In genomic region chr6:83350172-83350571, GRCm38 (mm10) we compare ENCODE assay signal across 9 mouse cellular contexts. TPM values are rescaled to one million over a fixed set of nuclear protein-coding genes. Genes with fewer than 3 reads are reported as not detected.
DNase-seq lines count a peak whose midpoint lies in the region; ATAC-seq and TF ChIP-seq lines count a peak whose summit lies in the region.
"Had no signal": no experiment of that assay in that cellular context is flagged by ENCODE, and none has a peak within 500 bp of the region (broad histone marks: within the 10 kb centered on the region; RNA-seq: fewer than 3 reads in every experiment).

No protein-coding gene starts in this region.

- no peak for TF ChIP-seq POLR2A in ES-Bruce4 (IDR thresholded peaks at IDR 0.05; ENCODE audit: insufficient read depth, low read length)

- H3K9me3 ChIP-seq in heart, embryonic 12.5 days (replicated peaks): no peaks in the 10 kb centered on the region
- no peaks in the 10 kb centered on the region for H3K9me3 ChIP-seq in ES-Bruce4 (replicated peaks; ENCODE audit: control insufficient read depth, insufficient read depth, low read length, poor library complexity, severe bottlenecking)
- no peaks in the 10 kb centered on the region for H3K9me3 ChIP-seq in forebrain, embryonic 12.5 days
- H3K9me3 ChIP-seq in liver, embryonic 14.5 days (ENCODE audit: control insufficient read depth, low read length): no peaks in the 10 kb centered on the region

- H3K27ac ChIP-seq in heart, embryonic 12.5 days (ENCODE audit: poor library complexity, severe bottlenecking): peak overlapping the region; percentile 65; the same call in 1 of the 2 replicates
- H3K27ac ChIP-seq in ES-Bruce4 (ENCODE audit: insufficient read depth, low read length): no peak overlapping the region
- no peak overlapping the region for H3K27ac ChIP-seq in forebrain, embryonic 12.5 days
- H3K27ac ChIP-seq in liver, embryonic 14.5 days: peak overlapping the region; percentile 95

- peak overlapping the region; percentile 97 for H3K4me3 ChIP-seq in heart, embryonic 12.5 days
- peak overlapping the region; percentile 91 for H3K4me3 ChIP-seq in ES-Bruce4 (ENCODE audit: low read depth, low read length)
- H3K4me3 ChIP-seq in forebrain, embryonic 12.5 days (replicated peaks): peak overlapping the region; percentile 73
- H3K4me3 ChIP-seq in liver, embryonic 14.5 days (ENCODE audit: insufficient read depth in 1 of 2, low read depth in 2 of 2, low read length in 2 of 2): peak overlapping the region; percentile 81 to 95

- peaks cover 48% of the 10 kb centered on the region for H3K36me3 ChIP-seq in heart, embryonic 12.5 days
- no peaks in the 10 kb centered on the region for H3K36me3 ChIP-seq in ES-Bruce4 (ENCODE audit: control insufficient read depth, insufficient read depth, low read length, poor library complexity, severe bottlenecking)
- peaks cover 22% of the 10 kb centered on the region for H3K36me3 ChIP-seq in forebrain, embryonic 12.5 days (replicated peaks)
- peaks cover 26% of the 10 kb centered on the region for H3K36me3 ChIP-seq in liver, embryonic 14.5 days (replicated peaks; ENCODE audit: control insufficient read depth, insufficient read depth, low read depth)

- 76% methylated on average over 7 of the region's 7 CpGs for WGBS in heart, embryonic 12.5 days
- 83% methylated on average over 7 of the region's 7 CpGs for WGBS in forebrain, embryonic 12.5 days
- 68% methylated on average over 7 of the region's 7 CpGs for WGBS in liver, embryonic 14.5 days (ENCODE audit: insufficient replicate concordance)

- peaks cover 25% of the 10 kb centered on the region for H3K4me1 ChIP-seq in heart, embryonic 12.5 days (replicated peaks)
- peaks cover 3% of the 10 kb centered on the region for H3K4me1 ChIP-seq in ES-Bruce4 (ENCODE audit: control insufficient read depth, insufficient read depth, low read length)
- H3K4me1 ChIP-seq in forebrain, embryonic 12.5 days: peaks cover 16% of the 10 kb centered on the region
- H3K4me1 ChIP-seq in liver, embryonic 14.5 days (replicated peaks; ENCODE audit: control insufficient read depth in 2 of 2, insufficient read depth in 2 of 2, low read length in 1 of 2): peaks cover 30 to 40% of the 10 kb centered on the region in 2 experiments

- no peaks in the 10 kb centered on the region for H3K27me3 ChIP-seq in heart, embryonic 12.5 days (replicated peaks)
- no peaks in the 10 kb centered on the region for H3K27me3 ChIP-seq in ES-Bruce4 (ENCODE audit: control insufficient read depth, insufficient read depth, low read length, poor library complexity, severe bottlenecking)
- H3K27me3 ChIP-seq in forebrain, embryonic 12.5 days: no peaks in the 10 kb centered on the region
- no peaks in the 10 kb centered on the region for H3K27me3 ChIP-seq in liver, embryonic 14.5 days (ENCODE audit: control insufficient read depth, insufficient read depth, low read length)

- H3K9ac ChIP-seq in heart, embryonic 12.5 days: peak overlapping the region; percentile 96
- peak overlapping the region; percentile 89 for H3K9ac ChIP-seq in ES-Bruce4 (ENCODE audit: low read depth, poor library complexity, severe bottlenecking)
- H3K9ac ChIP-seq in forebrain, embryonic 12.5 days: peak overlapping the region; percentile 74
- H3K9ac ChIP-seq in liver, embryonic 14.5 days (replicated peaks): peak overlapping the region; percentile 99

- no peak for DNase-seq in heart, postnatal 10 days
- no peak for DNase-seq in liver, embryonic 14.5 days (ENCODE audit: low read depth in 3 of 3, low spot score in 3 of 3)
- no peak for DNase-seq in adrenal gland, postnatal 36 days
- DNase-seq: gastrocnemius, postnatal 10 days had no signal

- TF ChIP-seq EP300 in ES-Bruce4 (IDR thresholded peaks at IDR 0.05; ENCODE audit: insufficient read depth, low read depth, low read length): no peak
- no peak for TF ChIP-seq EP300 in liver, embryonic 14.5 days (IDR thresholded peaks at IDR 0.05; ENCODE audit: low read depth)

- intact Hi-C loops in heart, postnatal 10 days (cut with DNase I): no loop called here

- TF ChIP-seq CTCF in ES-Bruce4 (IDR thresholded peaks at IDR 0.05; ENCODE audit: low read depth, low read length): no peak
- TF ChIP-seq CTCF in liver, embryonic 14.5 days (IDR thresholded peaks at IDR 0.05; ENCODE audit: low read depth): no peak

- peak overlapping the region; percentile 89 for H3K4me2 ChIP-seq in heart, embryonic 12.5 days
- peak overlapping the region; percentile 58 for H3K4me2 ChIP-seq in forebrain, embryonic 12.5 days
- H3K4me2 ChIP-seq in liver, embryonic 14.5 days (ENCODE audit: low read depth): peak overlapping the region; percentile 89

- no peak for ATAC-seq in heart, embryonic 12.5 days (ENCODE audit: insufficient number of reproducible peaks, low FRiP score)
- no peak for ATAC-seq in forebrain, embryonic 12.5 days (ENCODE audit: low FRiP score)
- ATAC-seq in liver, embryonic 14.5 days (ENCODE audit: insufficient read depth): no peak
- no peak for ATAC-seq in megakaryocyte-erythroid progenitor cell, adult 5-6 weeks (replicated peaks; ENCODE audit: low FRiP score, low TSS enrichment, poor library complexity, severe bottlenecking)
- ATAC-seq in activated CD4-positive, CD25-positive, alpha-beta regulatory T cell, adult 4 months: no peak

RNA-seq across cellular contexts. Expression of gene Bola3, which starts 1.2 kb away (rescaled TPM):
- polyA plus RNA-seq in heart, embryonic 12.5 days (2016; fragmentation: Nextera tagmentation; extraction: Ambion mirVana): 262 and 274 TPM in 2 replicates
- 100 to 1,000 TPM; 235 to 249 TPM for total RNA-seq in heart, postnatal 10 days (2021)
- 37.9 and 38.1 TPM in 2 replicates for polyA plus RNA-seq in ES-Bruce4 (2011; ENCODE audit: insufficient read depth, insufficient read length, low read depth, missing spikeins)
- 106 and 109 TPM in 2 replicates for polyA plus RNA-seq in forebrain, embryonic 12.5 days (2016; fragmentation: Nextera tagmentation; extraction: Ambion mirVana)
- polyA plus RNA-seq in liver, embryonic 14.5 days (2012; rRNA removed): 28.8 and 92.1 TPM in 2 replicates
- 342 and 357 TPM in 2 replicates for polyA plus RNA-seq in liver, embryonic 14.5 days (2014; fragmentation: Nextera tagmentation; extraction: Ambion mirVana)
- 100 to 1,000 TPM; 177 to 218 TPM for total RNA-seq in adrenal gland, postnatal 36 days (2021)
- 127 and 162 TPM in 2 replicates for total RNA-seq in megakaryocyte-erythroid progenitor cell, adult 5-6 weeks (2014; fragmentation: Nextera tagmentation)
- total RNA-seq in megakaryocyte-erythroid progenitor cell, adult 5-6 weeks (2017): 90.1 and 125 TPM in 2 replicates
- polyA plus RNA-seq in activated CD4-positive, CD25-positive, alpha-beta regulatory T cell, adult 4 months (2017; shearing (Covaris generic)): 10 to 100 TPM; 66.0 to 72.3 TPM

RNA-seq across cellular contexts. Expression of gene Mob1a, which starts 24.4 kb away (rescaled TPM):
- polyA plus RNA-seq in heart, embryonic 12.5 days (2016; fragmentation: Nextera tagmentation; extraction: Ambion mirVana): 42.6 and 43.3 TPM in 2 replicates
- 10 to 100 TPM; 30.5 to 35.1 TPM for total RNA-seq in heart, postnatal 10 days (2021)
- polyA plus RNA-seq in ES-Bruce4 (2011; ENCODE audit: insufficient read depth, insufficient read length, low read depth, missing spikeins): 49.5 and 62.1 TPM in 2 replicates
- polyA plus RNA-seq in forebrain, embryonic 12.5 days (2016; fragmentation: Nextera tagmentation; extraction: Ambion mirVana): 56.3 and 57.3 TPM in 2 replicates
- polyA plus RNA-seq in liver, embryonic 14.5 days (2012; rRNA removed): 19.0 and 25.2 TPM in 2 replicates
- polyA plus RNA-seq in liver, embryonic 14.5 days (2014; fragmentation: Nextera tagmentation; extraction: Ambion mirVana): 39.4 and 43.3 TPM in 2 replicates
- total RNA-seq in adrenal gland, postnatal 36 days (2021): 10 to 100 TPM; 76.4 to 78.4 TPM
- 58.8 and 60.6 TPM in 2 replicates for total RNA-seq in megakaryocyte-erythroid progenitor cell, adult 5-6 weeks (2014; fragmentation: Nextera tagmentation)
- 117 and 119 TPM in 2 replicates for total RNA-seq in megakaryocyte-erythroid progenitor cell, adult 5-6 weeks (2017)
- polyA plus RNA-seq in activated CD4-positive, CD25-positive, alpha-beta regulatory T cell, adult 4 months (2017; shearing (Covaris generic)): 10 to 100 TPM; 66.3 to 74.8 TPM

RNA-seq across cellular contexts. Expression of gene Mthfd2, which starts 24.5 kb away (rescaled TPM):
- polyA plus RNA-seq in heart, embryonic 12.5 days (2016; fragmentation: Nextera tagmentation; extraction: Ambion mirVana): 38.9 TPM in 2 replicates
- total RNA-seq in heart, postnatal 10 days (2021): 1 to 10 TPM; 5.0 to 5.4 TPM
- 58.4 and 63.8 TPM in 2 replicates for polyA plus RNA-seq in ES-Bruce4 (2011; ENCODE audit: insufficient read depth, insufficient read length, low read depth, missing spikeins)
- 35.8 and 37.4 TPM in 2 replicates for polyA plus RNA-seq in forebrain, embryonic 12.5 days (2016; fragmentation: Nextera tagmentation; extraction: Ambion mirVana)
- polyA plus RNA-seq in liver, embryonic 14.5 days (2012; rRNA removed): 28.5 and 44.4 TPM in 2 replicates
- polyA plus RNA-seq in liver, embryonic 14.5 days (2014; fragmentation: Nextera tagmentation; extraction: Ambion mirVana): 66.0 and 67.7 TPM in 2 replicates
- total RNA-seq in adrenal gland, postnatal 36 days (2021): 10 to 100 TPM; 19.1 to 40.5 TPM
- total RNA-seq in megakaryocyte-erythroid progenitor cell, adult 5-6 weeks (2014; fragmentation: Nextera tagmentation): 20.4 and 44.9 TPM in 2 replicates
- 26.9 and 30.5 TPM in 2 replicates for total RNA-seq in megakaryocyte-erythroid progenitor cell, adult 5-6 weeks (2017)
- polyA plus RNA-seq in activated CD4-positive, CD25-positive, alpha-beta regulatory T cell, adult 4 months (2017; shearing (Covaris generic)): 100 to 1,000 TPM; 124 to 145 TPM

Comparison
In these comparisons a context has a peak if more than half of its experiments do, and no peak if none do; other contexts are left out.
1. H3K27ac ChIP-seq: peak in heart, embryonic 12.5 days (single experiment) and liver, embryonic 14.5 days (single experiment); none in ES-Bruce4 (single experiment) and forebrain, embryonic 12.5 days (single experiment).
2. Peak in every context shown above with its lines, with median percentiles within 50 percentile points of each other: H3K4me2 ChIP-seq, H3K4me3 ChIP-seq and H3K9ac ChIP-seq.